Mouse (Mus musculus) ES-Bruce4 (cell line): ENCODE data around the gene Maf. TPM values are rescaled to one million over a fixed set of nuclear protein-coding genes. Genes with fewer than 3 reads are reported as not detected.

Experiments used
- H3K27ac ChIP-seq: 2 replicates; pipeline ENCODE4 v1.5.1; 2012; ENCODE audit warnings: low read length, inconsistent platforms; ENCODE audit not compliant: insufficient read depth
- H3K27me3 ChIP-seq: 2 replicates; pipeline ENCODE4 v1.6.1; 2012; ENCODE audit warnings: mild to moderate bottlenecking, low read length, inconsistent platforms; ENCODE audit not compliant: control insufficient read depth, poor library complexity, insufficient read depth, severe bottlenecking
- H3K36me3 ChIP-seq: 2 replicates; pipeline ENCODE4 v1.6.1; 2012; ENCODE audit warnings: inconsistent platforms, mild to moderate bottlenecking, low read length, moderate library complexity; ENCODE audit not compliant: control insufficient read depth, poor library complexity, insufficient read depth, severe bottlenecking
- H3K4me1 ChIP-seq: one replicate; pipeline ENCODE4 v1.8.1; 2011; ENCODE audit warnings: low read length; ENCODE audit not compliant: control insufficient read depth, insufficient read depth
- H3K4me3 ChIP-seq: 2 replicates; pipeline ENCODE4 v1.5.1; 2011; ENCODE audit warnings: low read depth, mild to moderate bottlenecking, low read length
- H3K9ac ChIP-seq: 2 replicates; pipeline ENCODE4 v1.6.1; 2012; ENCODE audit warnings: low read depth, mild to moderate bottlenecking, inconsistent platforms; ENCODE audit not compliant: poor library complexity, severe bottlenecking
- H3K9me3 ChIP-seq: replicated peaks from 2 replicates; pipeline ENCODE4 v1.6.1; 2012; ENCODE audit warnings: mild to moderate bottlenecking, low read length, inconsistent platforms; ENCODE audit not compliant: control insufficient read depth, poor library complexity, insufficient read depth, severe bottlenecking
- CTCF ChIP-seq: IDR thresholded peaks from one replicate; pipeline ENCODE4 v1.8.1; 2011; ENCODE audit warnings: low read depth, low read length
- EP300 ChIP-seq: IDR thresholded peaks from 2 replicates; pipeline ENCODE4 v1.6.1; 2011; ENCODE audit warnings: low read depth, low read length; ENCODE audit not compliant: insufficient read depth
- POLR2A ChIP-seq: IDR thresholded peaks from one replicate; pipeline ENCODE4 v1.8.1; 2011; ENCODE audit warnings: low read length; ENCODE audit not compliant: insufficient read depth
- polyA plus RNA-seq: library from polyadenylated mRNA; stranded (reverse); fragments of >200 nt; gene quantifications from 2 replicates; pipeline ENCODE4 v1.2.4, GENCODE M21; 2011; ENCODE audit warnings: low read depth; ENCODE audit not compliant: missing spikeins, insufficient read depth, insufficient read length

Gene Maf
- polyA plus RNA-seq, 1 experiment = 0.69 TPM

- no peaks in the 10 kb centered on the region for H3K36me3 ChIP-seq
Observed at GRCm38 (mm10) chr8:115683309-115683708, 24.3 kb downstream of the Maf start.

GRCm38 (mm10) chr8:115679539-115679938 is 28.1 kb downstream of the Maf start:
- Histone ChIP-seq H3K4me3 (no peak overlapping the region), H3K36me3 (no peaks in the 10 kb centered on the region), H3K27me3 (no peaks in the 10 kb centered on the region), H3K4me1 (no peaks in the 10 kb centered on the region), H3K9ac (no peak overlapping the region), H3K9me3 (no peaks in the 10 kb centered on the region), H3K27ac (no peak overlapping the region)
- no peak for TF ChIP-seq EP300
- no peak for TF ChIP-seq POLR2A
- TF ChIP-seq CTCF = no peak

More at GRCm38 (mm10) chr8:115683309-115683708, 24.3 kb downstream of the Maf start:
- Histone ChIP-seq H3K9me3 (no peaks in the 10 kb centered on the region), H3K27me3 (no peaks in the 10 kb centered on the region), H3K9ac (no peak overlapping the region), H3K4me3 (no peak overlapping the region), H3K27ac (no peak overlapping the region), H3K4me1 (no peaks in the 10 kb centered on the region)
- TF ChIP-seq POLR2A (no peak), EP300 (no peak)

DNA sequence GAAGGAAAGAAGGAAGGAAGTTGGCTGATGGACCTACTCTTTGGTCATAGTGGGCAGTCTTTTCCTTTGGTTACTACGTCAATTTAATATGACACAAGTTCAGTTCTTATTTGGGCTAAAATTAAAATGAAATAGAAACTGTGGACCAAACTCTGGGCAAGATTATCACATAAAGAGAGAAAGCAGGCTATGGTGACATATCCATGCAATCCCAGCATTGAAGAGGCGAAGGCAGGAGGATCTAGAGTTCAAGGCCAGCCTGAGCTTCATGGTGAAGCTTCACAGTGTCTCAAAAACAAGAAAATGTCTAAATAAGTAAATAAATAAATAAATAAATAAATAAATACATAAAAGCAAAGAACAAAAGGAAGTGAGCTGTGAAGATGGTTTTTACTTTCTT is 42.7 kb downstream of the Maf start:
- Histone ChIP-seq H3K9ac (no peak overlapping the region), H3K27me3 (no peaks in the 10 kb centered on the region), H3K9me3 (0 out of 2 replicates have a peak, but pooled peaks cover 3% of the 10 kb centered on the region), H3K27ac (no peak overlapping the region), H3K4me3 (no peak overlapping the region), H3K36me3 (no peaks in the 10 kb centered on the region), H3K4me1 (no peaks in the 10 kb centered on the region)
- no peak for TF ChIP-seq POLR2A
- TF ChIP-seq CTCF = no peak
- TF ChIP-seq EP300 = no peak

DNA sequence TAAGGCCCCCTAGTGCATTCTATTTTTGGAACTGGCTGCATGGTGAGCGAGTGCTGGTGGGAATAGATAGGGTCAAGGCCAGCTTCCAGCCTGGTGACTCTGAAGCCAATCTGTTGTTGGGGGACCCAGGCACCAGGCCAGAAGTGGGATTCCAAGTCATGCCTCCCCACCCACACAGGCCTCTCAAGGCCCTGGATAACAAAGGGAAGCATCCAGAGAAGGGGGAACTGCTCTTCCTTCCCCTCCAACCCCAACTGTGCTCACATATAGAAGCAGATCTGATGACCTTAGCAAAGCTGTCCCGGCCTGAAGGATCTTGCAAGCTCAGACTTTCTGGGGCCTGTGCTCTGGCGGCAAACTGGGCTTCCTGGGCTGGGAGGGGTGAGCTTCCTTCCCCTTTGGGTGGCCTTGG is 57.5 kb downstream of the Maf start:
- no peaks in the 10 kb centered on the region for H3K27me3 ChIP-seq
- TF ChIP-seq POLR2A (no peak), CTCF (no peak), EP300 (no peak)
- no peaks in the 10 kb centered on the region for H3K36me3 ChIP-seq
- no peaks in the 10 kb centered on the region for H3K9me3 ChIP-seq
- H3K4me3 ChIP-seq = no peak overlapping the region
- no peak overlapping the region for H3K27ac ChIP-seq
- H3K4me1 ChIP-seq = no peaks in the 10 kb centered on the region
- no peak overlapping the region for H3K9ac ChIP-seq

DNA sequence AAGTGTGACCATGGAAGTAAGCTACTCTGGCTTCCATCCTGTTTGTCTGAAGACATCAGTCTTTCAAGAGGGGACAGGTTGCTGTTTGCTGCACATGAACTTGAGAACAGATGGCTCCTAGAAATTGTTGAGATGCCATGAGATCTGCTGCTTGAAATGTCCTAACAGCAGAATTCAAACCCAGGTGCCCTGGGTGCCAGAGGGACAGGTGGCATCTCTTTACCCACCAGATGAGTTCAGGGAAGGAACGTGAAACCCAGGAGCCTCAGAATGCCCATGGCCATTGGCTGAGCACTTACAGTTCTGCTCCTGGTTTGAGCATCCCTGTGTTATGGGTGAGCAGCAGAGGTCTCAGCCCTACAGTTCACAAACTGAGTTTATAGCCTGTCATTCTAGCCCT is 62.5 kb downstream of the Maf start:
- no peaks in the 10 kb centered on the region for H3K4me1 ChIP-seq

DNA sequence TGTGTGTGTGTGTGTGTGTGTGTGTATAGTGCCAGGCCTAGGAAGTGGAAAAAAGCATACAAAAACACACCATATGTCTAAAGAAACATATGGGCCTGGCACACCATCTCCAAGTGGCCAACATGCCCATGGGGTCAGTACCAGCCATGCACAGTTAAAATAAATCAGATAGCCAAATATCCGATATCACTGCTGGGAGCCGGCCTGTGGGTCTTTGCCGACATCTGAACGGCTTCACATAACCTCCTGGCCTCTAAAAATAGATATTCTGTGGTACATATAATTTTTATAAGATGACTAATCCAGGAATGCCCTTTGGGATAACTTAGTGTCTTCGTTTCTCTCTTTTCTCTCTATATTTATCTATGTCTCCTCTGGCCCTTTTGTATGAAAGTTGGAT is 65.7 kb downstream of the Maf start:
- TF ChIP-seq EP300 (no peak), POLR2A (no peak), CTCF (no peak)
- no peaks in the 10 kb centered on the region for H3K9me3 ChIP-seq

More for the DNA sequence above, 62.5 kb downstream of the Maf start:
- TF ChIP-seq POLR2A (no peak), EP300 (no peak), CTCF (no peak)
- no peak overlapping the region for H3K4me3 ChIP-seq
- no peak overlapping the region for H3K27ac ChIP-seq
- H3K9me3 ChIP-seq = no peaks in the 10 kb centered on the region
- no peaks in the 10 kb centered on the region for H3K36me3 ChIP-seq
- H3K9ac ChIP-seq = no peak overlapping the region
- no peaks in the 10 kb centered on the region for H3K27me3 ChIP-seq

More for the DNA sequence above, 65.7 kb downstream of the Maf start:
- Histone ChIP-seq H3K36me3 (no peaks in the 10 kb centered on the region), H3K4me3 (no peak overlapping the region), H3K4me1 (no peaks in the 10 kb centered on the region), H3K27me3 (no peaks in the 10 kb centered on the region), H3K27ac (no peak overlapping the region), H3K9ac (no peak overlapping the region)
